Mouse (Mus musculus): ENCODE results near the gene Mafk. TPM values are rescaled to one million over a fixed set of nuclear protein-coding genes. Genes with fewer than 3 reads are reported as not detected.
A peak's percentile ranks its signal among the peaks of the same experiment; 100 is the strongest.

The Mafk gene
- polyA plus RNA-seq, 1 experiment from 2014 or later = 10.1 TPM

GRCm38 (mm10) chr5:139813126-139813490 lies 21.8 kb downstream of the Mafk start:
- WGBS = 51% methylated on average over 10 of the region's 10 CpGs
- Histone ChIP-seq H3K9me3 (no peaks in the 10 kb centered on the region), H3K36me3 (no peaks in the 10 kb centered on the region), H3K4me1 (replicated peaks) (peaks cover 13% of the 10 kb centered on the region), H3K4me3 (no peak overlapping the region), H3K27me3 (ENCODE audit: insufficient read depth, poor library complexity, severe bottlenecking) (peaks cover 38% of the 10 kb centered on the region), H3K27ac (0 out of 2 replicates have a peak overlapping the region, but pooled peaks have one; percentile 46)
- no peak for DNase-seq (ENCODE audit: low spot score)

GRCm38 (mm10) chr5:139813963-139814381 lies 22.7 kb downstream of the Mafk start:
- Histone ChIP-seq H3K36me3 (no peaks in the 10 kb centered on the region), H3K9me3 (no peaks in the 10 kb centered on the region), H3K4me3 (peak overlapping the region; percentile 34; the same call in 1 of the 2 replicates), H3K4me1 (replicated peaks) (peaks cover 13% of the 10 kb centered on the region), H3K27me3 (ENCODE audit: insufficient read depth, poor library complexity, severe bottlenecking) (peaks cover 38% of the 10 kb centered on the region), H3K27ac (peak overlapping the region; percentile 59)
- WGBS = 7% methylated on average over 13 of the region's 13 CpGs
- DNase-seq (ENCODE audit: low spot score) = no peak

GRCm38 (mm10) chr5:139815964-139816363 lies 24.7 kb downstream of the Mafk start:
- Histone ChIP-seq H3K4me1 (replicated peaks) (peaks cover 13% of the 10 kb centered on the region), H3K27ac (no peak overlapping the region), H3K9me3 (no peaks in the 10 kb centered on the region), H3K27me3 (ENCODE audit: insufficient read depth, poor library complexity, severe bottlenecking) (peaks cover 38% of the 10 kb centered on the region), H3K4me3 (no peak overlapping the region), H3K36me3 (0 out of 2 replicates have a peak, but pooled peaks cover 7% of the 10 kb centered on the region)
- WGBS = 82% methylated on average over 6 of the region's 6 CpGs
- DNase-seq (ENCODE audit: low spot score) = no peak

- Histone ChIP-seq H3K27me3 (ENCODE audit: insufficient read depth, poor library complexity, severe bottlenecking) (peaks cover 38% of the 10 kb centered on the region), H3K36me3 (peaks cover 11% of the 10 kb centered on the region; the same call in 1 of the 2 replicates), H3K27ac (no peak overlapping the region), H3K9me3 (no peaks in the 10 kb centered on the region), H3K4me1 (replicated peaks) (peaks cover 13% of the 10 kb centered on the region), H3K4me3 (no peak overlapping the region)
- no peak for DNase-seq (ENCODE audit: low spot score)
Measured at GRCm38 (mm10) chr5:139816445-139816844, 25.1 kb downstream of the Mafk start.

GRCm38 (mm10) chr5:139817292-139817691 lies 26.0 kb downstream of the Mafk start:
- no peak for DNase-seq (ENCODE audit: low spot score)
- Histone ChIP-seq H3K9me3 (no peaks in the 10 kb centered on the region), H3K27ac (no peak overlapping the region), H3K4me1 (replicated peaks) (peaks cover 15% of the 10 kb centered on the region), H3K27me3 (ENCODE audit: insufficient read depth, poor library complexity, severe bottlenecking) (peaks cover 34% of the 10 kb centered on the region), H3K36me3 (peaks cover 20% of the 10 kb centered on the region), H3K4me3 (no peak overlapping the region)
- WGBS = 9% methylated on average over 1 of the region's 1 CpGs

GRCm38 (mm10) chr5:139818056-139818455 lies 26.7 kb downstream of the Mafk start:
- peaks cover 28% of the 10 kb centered on the region for H3K36me3 ChIP-seq
- H3K9me3 ChIP-seq = no peaks in the 10 kb centered on the region
- no peak for DNase-seq (ENCODE audit: low spot score)
- WGBS = 80% methylated on average over 3 of the region's 3 CpGs
- no peak overlapping the region for H3K4me3 ChIP-seq
- no peak overlapping the region for H3K27ac ChIP-seq
- H3K4me1 ChIP-seq (replicated peaks) = peaks cover 13% of the 10 kb centered on the region
- peaks cover 27% of the 10 kb centered on the region for H3K27me3 ChIP-seq (ENCODE audit: insufficient read depth, poor library complexity, severe bottlenecking)

- no peak overlapping the region for H3K4me3 ChIP-seq
- peak; percentile 33 for DNase-seq (ENCODE audit: low spot score)
- no peaks in the 10 kb centered on the region for H3K9me3 ChIP-seq
- WGBS = 54% methylated on average over 4 of the region's 4 CpGs
- H3K4me1 ChIP-seq (replicated peaks) = peaks cover 10% of the 10 kb centered on the region
- peaks cover 35% of the 10 kb centered on the region for H3K36me3 ChIP-seq
- peaks cover 20% of the 10 kb centered on the region for H3K27me3 ChIP-seq (ENCODE audit: insufficient read depth, poor library complexity, severe bottlenecking)
- H3K27ac ChIP-seq = no peak overlapping the region
Measured at GRCm38 (mm10) chr5:139818801-139819200, 27.5 kb downstream of the Mafk start.

GRCm38 (mm10) chr5:139819538-139820181 lies 28.3 kb downstream of the Mafk start, which contains the start of gene Tmem184a:
Gene Tmem184a, minus strand, starts transcription at chr5:139819917.
- Histone ChIP-seq H3K4me1 (replicated peaks) (0 out of 2 replicates have a peak, but pooled peaks cover 4% of the 10 kb centered on the region), H3K4me3 (no peak within 1 kb of the TSS), H3K9me3 (no peaks in the 10 kb centered on the region), H3K27ac (no peak within 1 kb of the TSS), H3K27me3 (ENCODE audit: insufficient read depth, poor library complexity, severe bottlenecking) (peaks cover 11% of the 10 kb centered on the region; the same call in 1 of the 2 replicates), H3K36me3 (peaks cover 43% of the 10 kb centered on the region)
- no peak for DNase-seq (ENCODE audit: low spot score)
- 85% methylated on average over 9 of the region's 9 CpGs for WGBS

- Histone ChIP-seq H3K36me3 (peaks cover 44% of the 10 kb centered on the region), H3K4me3 (no peak overlapping the region), H3K27me3 (ENCODE audit: insufficient read depth, poor library complexity, severe bottlenecking) (no peaks in the 10 kb centered on the region), H3K27ac (no peak overlapping the region), H3K4me1 (replicated peaks) (peaks cover 17% of the 10 kb centered on the region), H3K9me3 (no peaks in the 10 kb centered on the region)
- WGBS = 86% methylated on average over 12 of the region's 12 CpGs
- DNase-seq (ENCODE audit: low spot score) = no peak
Measured at GRCm38 (mm10) chr5:139821466-139822459, 30.4 kb downstream of the Mafk start.

GRCm38 (mm10) chr5:139824531-139824930 lies 33.2 kb downstream of the Mafk start:
- peaks cover 21% of the 10 kb centered on the region for H3K4me1 ChIP-seq (replicated peaks)
- H3K9me3 ChIP-seq = no peaks in the 10 kb centered on the region
- no peak overlapping the region for H3K4me3 ChIP-seq
- 95% methylated on average over 10 of the region's 10 CpGs for WGBS
- H3K27ac ChIP-seq = no peak overlapping the region
- peaks cover 44% of the 10 kb centered on the region for H3K36me3 ChIP-seq
- H3K27me3 ChIP-seq (ENCODE audit: insufficient read depth, poor library complexity, severe bottlenecking) = no peaks in the 10 kb centered on the region
- no peak for DNase-seq (ENCODE audit: low spot score)

- Histone ChIP-seq H3K9me3 (no peaks in the 10 kb centered on the region), H3K36me3 (peaks cover 38% of the 10 kb centered on the region), H3K27ac (peak overlapping the region; percentile 93), H3K4me1 (replicated peaks) (peaks cover 21% of the 10 kb centered on the region), H3K4me3 (peak overlapping the region; percentile 94), H3K27me3 (ENCODE audit: insufficient read depth, poor library complexity, severe bottlenecking) (no peaks in the 10 kb centered on the region)
- 47% methylated on average over 11 of the region's 11 CpGs for WGBS
- no peak for DNase-seq (ENCODE audit: low spot score)
Measured at GRCm38 (mm10) chr5:139825947-139826346, 34.6 kb downstream of the Mafk start.

GRCm38 (mm10) chr5:139826357-139827055 lies 35.2 kb downstream of the Mafk start, which contains the start of the genes Gm26938 and Psmg3:
Gene Gm26938, minus strand, starts transcription at chr5:139826407.
Gene Psmg3, minus strand, starts transcription at chr5:139826885.
- WGBS = under 1% methylated on average over 43 of the region's 43 CpGs
- peak within 1 kb of the TSS; percentile 93 for H3K27ac ChIP-seq

More at GRCm38 (mm10) chr5:139826357-139827055, 35.2 kb downstream of the Mafk start, which contains the start of the genes Gm26938 and Psmg3:
- no peaks in the 10 kb centered on the region for H3K9me3 ChIP-seq
- H3K4me3 ChIP-seq = peak within 1 kb of the TSS; percentile 94
- no peaks in the 10 kb centered on the region for H3K27me3 ChIP-seq (ENCODE audit: insufficient read depth, poor library complexity, severe bottlenecking)
- DNase-seq (ENCODE audit: low spot score) = peak; percentile 93
- H3K36me3 ChIP-seq = peaks cover 32% of the 10 kb centered on the region
- H3K4me1 ChIP-seq (replicated peaks) = peaks cover 21% of the 10 kb centered on the region

Data from hindbrain, embryonic 10.5 days (tissue).